Mouse (Mus musculus) midbrain, embryonic 12.5 days (tissue): Measurements from ENCODE around the gene Chrm1. TPM values are rescaled to one million over a fixed set of nuclear protein-coding genes. Genes with fewer than 3 reads are reported as not detected.

Source experiments
- ATAC-seq: fragments of 200-750 bp; cut with Nextera tagmentation; 2 replicates; pipeline ENCODE4 v1.8.0; 2017; ENCODE audit warnings: low read depth, moderate TSS enrichment, moderate library complexity; ENCODE audit not compliant: low FRiP score
- H3K27ac ChIP-seq: fragments of 300-500 bp; sonication (generic); replicated peaks from 2 replicates; pipeline ENCODE4 v1.5.1; 2016; ENCODE audit warnings: mild to moderate bottlenecking
- H3K27me3 ChIP-seq: fragments of 300-500 bp; sonication (generic); 2 replicates; pipeline ENCODE4 v1.6.1; 2016; ENCODE audit warnings: mild to moderate bottlenecking
- H3K36me3 ChIP-seq: fragments of 300-500 bp; sonication (generic); 2 replicates; pipeline ENCODE4 v1.6.1; 2016
- H3K4me1 ChIP-seq: fragments of 300-500 bp; sonication (generic); 2 replicates; pipeline ENCODE4 v1.6.1; 2016
- H3K4me2 ChIP-seq: fragments of 300-500 bp; sonication (generic); replicated peaks from 2 replicates; pipeline ENCODE4 v1.6.1; 2016; ENCODE audit warnings: mild to moderate bottlenecking, moderate library complexity
- H3K4me3 ChIP-seq: fragments of 300-500 bp; sonication (generic); 2 replicates; pipeline ENCODE4 v1.5.1; 2016; ENCODE audit warnings: mild to moderate bottlenecking
- H3K9ac ChIP-seq: fragments of 300-500 bp; sonication (generic); replicated peaks from 2 replicates; pipeline ENCODE4 v1.6.1; 2016; ENCODE audit warnings: mild to moderate bottlenecking, moderate library complexity
- H3K9me3 ChIP-seq: fragments of 300-500 bp; sonication (generic); 2 replicates; pipeline ENCODE4 v1.6.1; 2016; ENCODE audit warnings: mild to moderate bottlenecking
- WGBS: fragments of 180-500 bp; shearing (Covaris S2); methylation state at CpG from one replicate; pipeline ENCODE4 v1.1.7; 2016; 5-methylcytosine and 5-hydroxymethylcytosine counted together
- polyA plus RNA-seq: library from polyadenylated mRNA; unstranded; fragments of >200 nt; fragmentation: Nextera tagmentation; extraction: Ambion mirVana; gene quantifications from 2 replicates; pipeline ENCODE4 v1.2.1, GENCODE M21; 2016

The Chrm1 gene
- 0.50 and 0.59 TPM in 2 replicates for polyA plus RNA-seq

- Histone ChIP-seq H3K27ac (no peak within 1 kb of the TSS), H3K4me1 (peaks cover 13% of the 10 kb centered on the region; the same call in 1 of the 2 replicates), H3K4me3 (no peak within 1 kb of the TSS), H3K4me2 (peak within 1 kb of the TSS; percentile 84; the same call in 1 of the 2 replicates), H3K36me3 (no peaks in the 10 kb centered on the region), H3K9me3 (no peaks in the 10 kb centered on the region), H3K27me3 (peaks cover 58% of the 10 kb centered on the region), H3K9ac (no peak within 1 kb of the TSS)
- ATAC-seq = no peak
- WGBS = 74% methylated on average over 9 of the region's 9 CpGs
Observed at GRCm38 (mm10) chr19:8663360-8663839, at the start of gene Chrm1. Gene Chrm1 (plus strand): TSS chr19:8663789.

DNA sequence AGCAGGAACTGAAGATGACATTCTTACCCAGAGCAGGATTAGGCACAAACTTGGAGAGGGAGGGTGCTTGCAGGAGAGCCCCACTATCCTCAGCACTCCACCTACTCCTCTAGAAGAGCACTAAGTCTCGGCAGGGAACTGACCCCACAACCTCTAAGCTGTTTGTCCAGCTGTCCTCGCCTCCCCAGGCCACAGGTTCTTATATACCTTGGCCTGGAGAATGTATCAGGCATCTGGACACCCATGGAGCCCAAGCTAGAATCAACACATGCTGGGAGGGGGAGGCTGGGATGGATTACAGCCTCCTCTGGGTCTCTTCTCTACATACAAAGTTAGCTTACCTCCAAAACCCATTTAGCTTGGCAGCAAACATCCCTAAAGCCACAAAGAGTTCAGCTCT, 49.2 kb upstream of the Chrm1 start:
- ATAC-seq = no peak
- Histone ChIP-seq H3K9ac (no peak overlapping the region), H3K4me3 (no peak overlapping the region), H3K4me2 (no peak overlapping the region), H3K36me3 (no peaks in the 10 kb centered on the region), H3K27me3 (no peaks in the 10 kb centered on the region), H3K9me3 (no peaks in the 10 kb centered on the region), H3K4me1 (no peaks in the 10 kb centered on the region; the same call in 1 of the 2 replicates), H3K27ac (no peak overlapping the region)
- 50% methylated on average over 2 of the region's 2 CpGs for WGBS

DNA sequence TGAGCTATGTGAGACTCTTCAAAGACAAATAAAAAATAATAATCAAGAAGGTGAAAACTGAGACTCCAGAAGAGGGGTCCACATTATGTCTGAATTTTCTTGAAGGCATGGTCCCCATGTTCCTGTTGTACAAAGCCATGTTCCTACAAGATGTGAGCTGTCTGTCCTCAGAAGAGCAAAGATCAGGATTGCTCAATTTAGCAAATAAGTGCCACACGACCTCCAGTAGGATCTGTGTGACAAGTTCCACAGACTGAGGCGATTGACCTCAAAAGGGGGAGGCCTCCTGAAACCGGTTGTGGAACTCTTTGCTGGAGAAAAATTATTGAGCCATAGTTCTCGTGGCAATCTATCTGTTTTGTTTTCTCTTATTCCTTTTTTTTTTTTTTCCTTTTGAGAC, 47.3 kb upstream of the Chrm1 start:
- no peak overlapping the region for H3K9ac ChIP-seq
- no peak overlapping the region for H3K4me2 ChIP-seq
- no peak for ATAC-seq
- H3K27ac ChIP-seq = no peak overlapping the region
- no peaks in the 10 kb centered on the region; the same call in 1 of the 2 replicates for H3K4me1 ChIP-seq
- H3K36me3 ChIP-seq = no peaks in the 10 kb centered on the region
- WGBS = 67% methylated on average over 4 of the region's 4 CpGs
- no peak overlapping the region for H3K4me3 ChIP-seq
- H3K9me3 ChIP-seq = no peaks in the 10 kb centered on the region
- no peaks in the 10 kb centered on the region for H3K27me3 ChIP-seq

DNA sequence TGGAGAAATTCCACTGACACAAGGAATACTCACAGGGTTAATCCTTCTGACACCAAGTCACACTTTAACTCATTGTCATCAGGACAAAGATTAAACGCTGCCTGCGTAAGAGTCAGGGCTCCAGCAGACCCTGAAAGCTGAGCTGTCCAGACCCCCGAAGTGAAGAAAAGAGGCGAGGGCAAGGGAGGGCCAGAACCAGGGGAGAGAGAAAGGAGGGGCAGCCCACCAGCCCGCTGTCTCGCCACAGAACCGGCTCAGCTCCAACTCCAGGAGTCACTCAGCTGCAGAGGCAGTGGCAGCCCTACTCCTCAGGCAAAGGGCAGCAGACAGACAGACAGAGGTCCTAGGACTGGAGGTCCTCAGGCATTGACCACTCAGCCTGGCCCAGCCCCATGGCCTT, 45.7 kb upstream of the Chrm1 start, which contains the start of gene Slc22a6:
Gene Slc22a6, plus strand, starts transcription at position 136 of the 400 bp plus-strand sequence.
- ATAC-seq = no peak
- WGBS = 2% methylated on average over 7 of the region's 7 CpGs
- H3K9me3 ChIP-seq = no peaks in the 10 kb centered on the region

DNA sequence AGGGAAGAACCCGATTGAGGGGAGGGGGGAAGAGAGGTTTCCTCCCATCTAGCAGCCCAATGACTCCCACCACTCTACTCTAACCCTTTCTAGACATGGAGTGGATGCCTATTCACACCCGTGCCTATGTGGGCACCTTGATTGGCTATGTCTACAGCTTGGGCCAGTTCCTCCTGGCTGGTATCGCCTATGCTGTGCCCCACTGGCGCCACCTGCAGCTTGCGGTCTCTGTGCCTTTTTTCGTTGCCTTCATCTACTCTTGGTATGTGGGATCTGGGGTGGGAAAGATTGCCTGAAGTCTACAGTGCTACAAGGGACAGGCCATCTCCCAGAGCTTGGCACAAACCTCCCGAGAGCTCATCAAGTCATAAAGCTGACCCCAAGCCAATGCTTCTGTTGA, 42.5 kb upstream of the Chrm1 start:
- Histone ChIP-seq H3K4me1 (no peaks in the 10 kb centered on the region; the same call in 1 of the 2 replicates), H3K9me3 (no peaks in the 10 kb centered on the region), H3K9ac (no peak overlapping the region), H3K4me2 (no peak overlapping the region), H3K27me3 (no peaks in the 10 kb centered on the region), H3K4me3 (no peak overlapping the region), H3K27ac (no peak overlapping the region), H3K36me3 (no peaks in the 10 kb centered on the region)
- ATAC-seq = no peak
- 89% methylated on average over 6 of the region's 7 CpGs for WGBS

More for the DNA sequence above, 45.7 kb upstream of the Chrm1 start, which contains the start of gene Slc22a6:
- H3K4me3 ChIP-seq = no peak within 1 kb of the TSS
- no peak within 1 kb of the TSS for H3K4me2 ChIP-seq
- no peaks in the 10 kb centered on the region for H3K36me3 ChIP-seq
- no peak within 1 kb of the TSS for H3K9ac ChIP-seq
- H3K4me1 ChIP-seq = no peaks in the 10 kb centered on the region; the same call in 1 of the 2 replicates
- no peaks in the 10 kb centered on the region for H3K27me3 ChIP-seq
- no peak within 1 kb of the TSS for H3K27ac ChIP-seq

DNA sequence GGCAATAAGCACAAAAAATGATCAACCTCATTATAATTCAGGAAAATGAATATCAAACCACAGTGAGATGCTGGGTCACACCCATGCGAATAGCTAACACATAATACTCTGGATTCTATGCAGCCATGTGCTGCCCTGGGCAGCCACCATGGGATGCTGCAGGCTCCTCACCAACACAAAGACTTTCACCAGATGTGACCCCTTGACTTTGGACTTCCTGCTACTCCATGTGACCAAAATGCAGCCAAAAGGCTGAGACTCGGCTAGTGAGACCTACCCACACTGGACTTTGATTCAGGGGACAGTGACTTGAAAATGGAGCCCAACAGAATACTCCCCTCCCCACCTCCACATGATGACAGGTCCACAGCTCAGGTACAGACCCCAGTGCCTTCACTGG, 33.3 kb upstream of the Chrm1 start:
- WGBS = 75% methylated on average over 2 of the region's 2 CpGs
- Histone ChIP-seq H3K4me1 (no peaks in the 10 kb centered on the region), H3K9me3 (no peaks in the 10 kb centered on the region), H3K36me3 (no peaks in the 10 kb centered on the region), H3K27me3 (no peaks in the 10 kb centered on the region), H3K4me3 (no peak overlapping the region), H3K9ac (no peak overlapping the region), H3K27ac (no peak overlapping the region), H3K4me2 (no peak overlapping the region)
- ATAC-seq = no peak

GRCm38 (mm10) chr19:8630826-8631225, 32.8 kb upstream of the Chrm1 start:
- no peak overlapping the region for H3K4me3 ChIP-seq
- no peak overlapping the region for H3K4me2 ChIP-seq
- WGBS = 83% methylated on average over 6 of the region's 6 CpGs
- ATAC-seq = no peak
- no peaks in the 10 kb centered on the region for H3K36me3 ChIP-seq
- no peak overlapping the region for H3K27ac ChIP-seq
- no peak overlapping the region for H3K9ac ChIP-seq
- no peaks in the 10 kb centered on the region for H3K9me3 ChIP-seq
- no peaks in the 10 kb centered on the region for H3K4me1 ChIP-seq
- H3K27me3 ChIP-seq = no peaks in the 10 kb centered on the region

- no peak overlapping the region for H3K27ac ChIP-seq
- no peaks in the 10 kb centered on the region for H3K4me1 ChIP-seq
- no peak for ATAC-seq
- H3K9ac ChIP-seq = no peak overlapping the region
- H3K27me3 ChIP-seq = no peaks in the 10 kb centered on the region
- WGBS = 76% methylated on average over 1 of the region's 1 CpGs
- no peaks in the 10 kb centered on the region for H3K9me3 ChIP-seq
- no peak overlapping the region for H3K4me2 ChIP-seq
- no peaks in the 10 kb centered on the region for H3K36me3 ChIP-seq
- no peak overlapping the region for H3K4me3 ChIP-seq
Observed at GRCm38 (mm10) chr19:8632029-8632428, 31.6 kb upstream of the Chrm1 start.

GRCm38 (mm10) chr19:8642086-8642485, 21.5 kb upstream of the Chrm1 start:
- WGBS = 74% methylated on average over 5 of the region's 5 CpGs
- H3K9ac ChIP-seq = no peak overlapping the region
- H3K36me3 ChIP-seq = no peaks in the 10 kb centered on the region
- no peaks in the 10 kb centered on the region for H3K4me1 ChIP-seq
- no peak overlapping the region for H3K27ac ChIP-seq
- no peak for ATAC-seq
- no peaks in the 10 kb centered on the region for H3K9me3 ChIP-seq
- H3K4me3 ChIP-seq = no peak overlapping the region
- H3K4me2 ChIP-seq = no peak overlapping the region
- H3K27me3 ChIP-seq = no peaks in the 10 kb centered on the region

DNA sequence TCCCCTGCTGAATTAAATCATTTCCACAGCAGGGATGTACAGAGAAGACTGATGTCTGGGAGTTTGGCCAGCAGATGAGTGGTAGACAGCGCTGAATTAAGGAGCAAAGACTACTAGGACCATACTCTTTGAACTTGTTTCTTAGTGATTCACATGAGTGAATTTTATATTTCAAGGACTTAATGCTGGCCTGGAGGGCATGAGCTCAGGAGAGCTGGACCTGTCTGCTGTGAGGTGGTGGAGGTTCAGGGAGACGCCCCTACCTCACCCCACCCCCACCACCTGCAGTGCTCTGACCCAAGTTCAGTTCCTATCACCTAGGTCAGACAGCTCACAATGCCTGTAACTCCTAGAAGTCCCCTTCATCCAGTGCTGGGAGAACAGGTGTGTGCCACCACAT, 17.2 kb upstream of the Chrm1 start:
- WGBS = 79% methylated on average over 2 of the region's 2 CpGs
- no peaks in the 10 kb centered on the region for H3K36me3 ChIP-seq
- H3K9me3 ChIP-seq = no peaks in the 10 kb centered on the region
- no peak overlapping the region for H3K27ac ChIP-seq
- no peaks in the 10 kb centered on the region for H3K27me3 ChIP-seq
- H3K4me3 ChIP-seq = no peak overlapping the region
- H3K4me2 ChIP-seq = no peak overlapping the region
- ATAC-seq = no peak
- H3K9ac ChIP-seq = no peak overlapping the region
- H3K4me1 ChIP-seq = no peaks in the 10 kb centered on the region

DNA sequence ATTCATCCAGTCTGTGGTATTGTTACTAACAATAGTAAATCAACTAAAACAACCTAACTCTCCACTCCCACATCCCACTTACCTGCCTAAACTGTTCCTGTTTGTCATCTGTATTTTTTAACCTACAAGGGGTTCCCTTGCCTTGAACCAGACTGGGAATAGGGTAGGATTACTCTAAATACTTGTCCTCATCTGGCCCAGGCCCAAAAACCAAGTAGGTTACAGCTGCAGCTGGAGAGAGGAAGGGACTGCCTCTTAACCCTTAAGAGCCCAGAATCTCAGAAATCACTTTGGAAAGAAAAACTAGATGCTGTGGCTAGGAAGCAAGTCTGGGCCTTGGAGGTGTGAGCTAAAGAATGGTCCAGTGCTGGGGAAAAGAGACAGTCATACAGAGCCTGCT, 7.8 kb upstream of the Chrm1 start:
- H3K4me1 ChIP-seq = no peaks in the 10 kb centered on the region
- no peak overlapping the region for H3K9ac ChIP-seq
- no peak for ATAC-seq
- H3K4me2 ChIP-seq = no peak overlapping the region
- H3K27me3 ChIP-seq = peaks cover 13% of the 10 kb centered on the region
- H3K4me3 ChIP-seq = no peak overlapping the region
- no peaks in the 10 kb centered on the region for H3K36me3 ChIP-seq
- H3K27ac ChIP-seq = no peak overlapping the region
- H3K9me3 ChIP-seq = no peaks in the 10 kb centered on the region

- H3K36me3 ChIP-seq = no peaks in the 10 kb centered on the region
- no peaks in the 10 kb centered on the region for H3K4me1 ChIP-seq
- no peak overlapping the region for H3K4me2 ChIP-seq
- peaks cover 18% of the 10 kb centered on the region for H3K27me3 ChIP-seq
- no peaks in the 10 kb centered on the region for H3K9me3 ChIP-seq
- 77% methylated on average over 4 of the region's 4 CpGs for WGBS
- no peak overlapping the region for H3K9ac ChIP-seq
- no peak overlapping the region for H3K4me3 ChIP-seq
- no peak for ATAC-seq
- H3K27ac ChIP-seq = no peak overlapping the region
Observed at GRCm38 (mm10) chr19:8656341-8656740, 7.2 kb upstream of the Chrm1 start.

- Histone ChIP-seq H3K27me3 (peaks cover 62% of the 10 kb centered on the region), H3K9me3 (no peaks in the 10 kb centered on the region), H3K9ac (peak overlapping the region; percentile 55), H3K4me1 (peaks cover 13% of the 10 kb centered on the region; the same call in 1 of the 2 replicates), H3K36me3 (no peaks in the 10 kb centered on the region), H3K27ac (no peak overlapping the region), H3K4me3 (peak overlapping the region; percentile 46), H3K4me2 (peak overlapping the region; percentile 84)
- peak; percentile 86 for ATAC-seq
- under 1% methylated on average over 35 of the region's 35 CpGs for WGBS
Observed at GRCm38 (mm10) chr19:8661821-8662307, 1.7 kb upstream of the Chrm1 start.
